Mouse (Mus musculus): ENCODE data around the gene Piwil4.

Piwil4 gene

DNA sequence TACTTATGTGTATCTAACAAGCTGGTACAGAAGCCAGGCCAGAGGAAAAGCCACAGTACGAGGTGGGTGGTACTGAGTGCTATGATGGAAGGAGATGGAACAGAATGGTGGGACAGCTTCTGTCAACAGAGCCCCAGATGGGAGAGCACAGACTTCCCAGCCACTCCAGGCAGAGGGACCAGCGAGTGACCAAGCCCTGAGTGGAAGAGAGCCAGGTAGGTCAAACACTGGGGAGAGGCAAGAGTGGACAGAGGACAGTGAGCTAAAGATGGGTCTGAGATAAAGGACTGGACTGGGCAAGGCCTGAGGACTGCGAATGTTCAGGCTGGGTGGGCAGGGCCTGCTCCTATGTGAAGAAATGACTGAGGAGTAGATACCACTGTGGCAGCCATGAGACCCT is 72.2 kb downstream of the Piwil4 start:
- DNase-seq (ENCODE audit: low spot score): no peak

DNA sequence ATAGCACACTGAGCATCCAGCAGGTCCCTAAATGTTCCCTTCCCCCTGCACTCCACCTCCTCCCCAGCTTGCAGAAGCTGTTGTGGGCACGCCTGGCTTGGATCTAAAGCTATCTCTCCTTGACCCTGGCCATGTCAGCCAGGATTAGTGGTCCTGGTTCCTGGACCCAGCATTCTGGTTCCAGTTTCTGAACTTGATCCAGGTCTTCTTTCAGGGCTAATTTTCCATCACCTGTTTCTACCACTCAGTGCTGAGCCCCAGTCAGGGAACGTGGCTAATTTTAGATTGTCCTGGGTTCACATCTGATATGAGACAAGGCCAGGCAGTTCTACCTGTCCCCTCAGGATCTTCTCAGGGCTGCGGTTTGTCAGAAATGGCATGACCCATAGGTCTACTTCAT is 74.5 kb downstream of the Piwil4 start:
- no peak for DNase-seq (ENCODE audit: low spot score)

DNA sequence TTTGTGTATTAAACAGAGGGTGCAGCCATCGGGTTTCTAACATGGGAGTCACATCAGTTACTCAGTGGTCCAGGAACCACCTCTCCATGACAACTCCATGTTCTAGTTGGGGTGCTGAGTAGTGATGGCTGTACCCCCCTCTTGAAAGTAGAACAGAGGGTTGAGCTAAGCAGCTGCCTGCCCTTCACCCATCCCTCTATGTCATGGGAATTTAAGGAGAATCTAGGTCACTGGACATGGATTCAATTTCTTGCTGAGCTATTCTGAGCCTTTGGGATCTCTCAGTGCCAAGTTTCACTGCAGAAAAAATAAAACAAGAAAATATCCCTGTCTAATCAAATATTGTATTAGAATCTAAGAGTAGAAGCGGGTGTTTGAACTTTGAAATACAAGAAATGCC is 76.9 kb downstream of the Piwil4 start:
- DNase-seq (ENCODE audit: low spot score): no peak

DNA sequence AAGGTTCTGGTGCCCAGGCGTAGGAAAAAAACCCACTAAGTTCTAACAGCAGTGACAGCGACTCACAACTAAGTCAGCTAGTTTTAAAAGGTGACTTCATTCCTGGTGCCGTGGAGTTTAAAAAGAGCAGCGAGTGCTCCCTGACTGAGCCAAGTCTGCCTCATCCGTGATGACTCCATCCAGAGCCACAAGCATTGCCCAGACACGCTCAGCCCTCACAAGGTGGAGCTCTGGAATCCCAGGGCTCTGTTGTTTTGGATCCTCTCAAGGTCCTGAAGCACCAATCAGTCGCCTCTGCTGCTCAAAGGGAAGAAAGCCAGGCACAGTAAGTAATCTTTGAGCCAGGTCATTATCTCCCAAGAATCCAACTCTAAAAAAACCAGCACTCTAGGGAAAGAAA is 77.7 kb downstream of the Piwil4 start:
- no peak for DNase-seq (ENCODE audit: low spot score)

DNA sequence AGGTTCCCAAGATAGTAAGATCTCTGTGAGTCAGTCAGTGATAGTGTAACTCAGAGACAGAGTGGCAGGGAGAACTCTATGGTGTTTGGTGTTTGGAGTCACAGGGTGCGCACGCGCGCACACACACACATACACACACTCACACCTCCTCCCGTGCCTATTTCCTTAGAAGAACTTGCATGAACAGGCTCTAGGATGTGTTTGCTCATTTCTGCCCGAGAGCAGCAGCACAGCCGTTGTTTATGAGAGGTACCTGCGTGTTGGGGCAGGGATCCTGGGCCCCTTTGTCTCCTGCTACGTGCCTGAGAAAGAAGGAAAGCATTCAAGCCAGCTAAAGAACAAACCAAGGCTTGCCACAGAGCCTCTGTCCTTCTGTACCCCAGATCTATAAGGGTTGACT is 78.4 kb downstream of the Piwil4 start:
- no peak for DNase-seq (ENCODE audit: low spot score)

DNA sequence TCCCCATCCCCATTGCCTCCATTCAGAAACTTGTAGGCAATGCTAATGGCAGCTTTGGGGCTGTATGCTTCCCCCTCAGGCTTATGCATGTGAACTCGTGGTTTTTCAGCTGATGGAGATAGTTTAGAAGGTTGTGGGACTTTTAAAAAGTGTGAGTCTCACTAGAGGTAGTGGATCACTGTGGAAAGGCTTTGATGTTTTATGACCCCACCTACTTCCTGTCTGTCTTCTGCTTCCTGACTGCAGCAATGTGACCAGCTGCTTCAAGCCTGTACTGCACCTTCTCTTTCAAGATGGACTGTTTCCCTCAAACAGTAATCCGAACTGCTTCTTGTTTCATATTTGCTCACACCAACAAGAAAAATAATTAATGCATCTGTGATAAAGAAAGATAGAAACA is 82.6 kb downstream of the Piwil4 start:
- no peak for DNase-seq (ENCODE audit: low spot score)

DNA sequence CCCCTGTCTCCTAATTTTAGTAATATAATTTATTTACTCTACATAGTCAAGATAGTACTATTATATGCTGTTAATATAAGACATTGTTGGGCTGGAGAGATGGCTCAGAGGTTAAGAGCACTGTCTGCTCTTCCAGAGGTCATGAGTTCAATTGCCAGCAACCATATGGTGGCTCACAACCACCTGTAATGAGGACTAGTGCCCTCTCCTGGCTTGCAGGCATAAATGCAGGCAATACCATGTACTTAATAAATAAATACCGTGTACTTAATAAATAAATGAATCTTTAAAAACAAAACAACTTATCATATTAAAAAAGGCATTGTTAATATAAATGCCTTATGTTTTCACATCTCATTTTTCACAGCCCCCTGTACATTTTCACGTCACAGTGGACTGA is 86.5 kb downstream of the Piwil4 start:
- DNase-seq (ENCODE audit: low spot score): no peak

DNA sequence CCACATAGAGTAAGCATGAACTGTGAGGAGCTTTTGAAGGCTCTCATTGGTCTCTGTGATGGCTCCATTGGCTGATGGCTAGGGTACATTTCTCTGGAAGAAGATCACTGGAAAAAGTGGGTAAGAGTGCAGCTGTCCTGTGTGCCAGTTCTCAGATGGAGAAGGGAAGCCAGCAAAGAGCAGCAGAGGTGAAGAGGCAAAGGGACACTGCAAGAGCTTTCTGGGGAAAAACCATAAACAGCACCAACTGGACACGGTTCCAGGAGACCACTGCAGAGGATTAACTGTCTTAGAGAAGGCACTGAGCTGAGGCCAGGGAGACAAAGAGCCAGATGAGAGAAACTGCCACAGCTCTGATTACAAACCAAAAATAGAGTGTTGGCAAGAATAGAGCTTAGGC is 87.8 kb downstream of the Piwil4 start:
- no peak for DNase-seq (ENCODE audit: low spot score)

DNA sequence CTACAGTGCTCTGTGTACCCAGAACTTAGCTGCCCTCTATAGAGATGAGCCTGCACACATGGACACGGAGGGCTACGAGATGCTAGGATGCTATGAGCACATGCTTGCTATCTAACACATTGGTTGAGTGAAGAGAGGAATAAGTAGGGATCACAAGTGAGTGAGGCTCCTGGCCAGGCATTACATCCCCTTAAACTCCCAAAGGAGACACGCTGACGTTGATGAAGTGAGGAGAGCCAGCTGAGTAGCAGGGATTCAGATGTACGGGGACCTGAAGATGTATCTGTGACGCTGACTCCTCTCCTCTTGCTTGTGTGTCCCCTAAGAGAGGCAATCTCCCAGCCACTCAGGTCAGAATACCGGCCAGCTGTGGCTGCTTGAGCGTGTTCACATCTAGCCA is 92.7 kb downstream of the Piwil4 start:
- DNase-seq (ENCODE audit: low spot score): no peak

DNA sequence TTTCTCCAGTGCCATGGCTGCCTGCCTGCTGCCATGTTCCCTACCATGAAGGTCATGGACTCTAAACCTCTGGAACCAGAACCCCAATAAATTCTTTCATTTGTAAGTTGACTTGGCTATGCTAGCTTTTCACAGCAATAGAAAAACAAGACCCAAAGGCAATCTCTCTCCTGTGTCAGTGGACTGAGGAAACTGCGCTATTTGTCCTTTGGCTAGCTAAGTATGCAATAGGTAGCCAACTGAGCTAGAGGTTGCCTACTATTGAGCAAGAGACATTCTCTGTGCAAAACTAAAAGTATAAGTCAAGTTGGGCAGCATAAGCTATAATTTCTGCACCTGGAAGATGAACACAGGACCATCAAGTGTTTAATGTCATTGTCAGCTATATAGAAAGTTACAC is 93.9 kb downstream of the Piwil4 start:
- no peak for DNase-seq (ENCODE audit: low spot score)

All from embryo, embryonic 10.5 days (tissue).